Mouse (Mus musculus): ENCODE measurements around the gene Igfn1.

- no peak for TF ChIP-seq CTCF (IDR thresholded peaks at IDR 0.05; ENCODE audit: extremely low read depth, insufficient read depth, insufficient read length, insufficient replicate concordance)
- TF ChIP-seq POLR2A (IDR thresholded peaks at IDR 0.05; ENCODE audit: low read depth, low read length) = no peak
These were observed 8.8 kb upstream of the Igfn1 start for GRCm38 (mm10) chr1:136014796-136015502.
